Mouse (Mus musculus) retina, embryonic 14.5 days (tissue): ENCODE measurements around the gene H2-Ab1.
A peak's percentile ranks its signal among the peaks of the same experiment; 100 is the strongest.

ENCODE experiments used
- DNase-seq: peaks from one replicate; pipeline ENCODE4 v3.0.0-alpha.2; 2015; ENCODE audit warnings: low spot score

The H2-Ab1 gene

DNA sequence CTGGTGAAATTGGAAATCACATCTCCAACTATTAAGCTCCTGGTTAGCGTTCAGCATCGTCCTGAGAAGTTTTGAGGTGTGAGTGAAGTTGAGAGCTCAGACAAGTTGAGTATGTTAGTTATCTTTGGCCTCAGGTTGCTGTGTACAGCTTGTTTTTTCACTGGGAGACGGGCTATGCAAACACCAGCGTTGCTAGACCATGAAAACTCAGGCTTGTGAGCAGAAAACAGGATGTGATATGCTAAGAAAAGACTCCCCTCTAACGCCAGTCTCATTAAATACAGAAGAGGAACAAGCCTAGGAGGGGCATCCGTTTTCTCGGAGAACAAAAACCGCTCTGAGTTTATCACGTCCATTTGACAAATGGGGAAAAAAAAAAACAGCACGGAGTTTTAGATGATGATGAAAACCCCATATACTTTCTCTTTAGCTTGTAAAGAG is 17.9 kb upstream of the H2-Ab1 start:
- no peak for DNase-seq

DNA sequence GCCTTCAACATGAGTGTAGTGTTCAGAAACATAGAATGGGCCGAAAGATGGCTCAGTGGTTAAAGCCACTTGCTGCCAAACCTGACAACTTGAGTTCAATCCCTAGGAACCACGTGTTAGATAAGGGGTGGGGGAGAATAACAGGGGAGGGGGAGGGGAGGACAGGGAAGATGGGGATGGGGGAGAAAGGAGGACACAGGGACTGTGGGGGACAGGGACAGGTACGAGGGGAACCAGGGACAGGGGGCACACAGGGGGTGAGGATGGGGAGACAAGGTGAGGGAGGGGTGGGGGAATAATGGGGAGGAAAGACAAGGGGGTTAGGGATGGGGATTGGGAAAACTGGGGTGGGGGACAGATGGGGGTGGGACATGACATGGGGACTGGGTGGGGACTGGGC is 17.1 kb upstream of the H2-Ab1 start:
- DNase-seq = no peak

GRCm38 (mm10) chr17:34240916-34241315 is 16.6 kb upstream of the H2-Ab1 start:
- no peak for DNase-seq

GRCm38 (mm10) chr17:34244656-34245055 is 12.8 kb upstream of the H2-Ab1 start:
- no peak for DNase-seq

DNA sequence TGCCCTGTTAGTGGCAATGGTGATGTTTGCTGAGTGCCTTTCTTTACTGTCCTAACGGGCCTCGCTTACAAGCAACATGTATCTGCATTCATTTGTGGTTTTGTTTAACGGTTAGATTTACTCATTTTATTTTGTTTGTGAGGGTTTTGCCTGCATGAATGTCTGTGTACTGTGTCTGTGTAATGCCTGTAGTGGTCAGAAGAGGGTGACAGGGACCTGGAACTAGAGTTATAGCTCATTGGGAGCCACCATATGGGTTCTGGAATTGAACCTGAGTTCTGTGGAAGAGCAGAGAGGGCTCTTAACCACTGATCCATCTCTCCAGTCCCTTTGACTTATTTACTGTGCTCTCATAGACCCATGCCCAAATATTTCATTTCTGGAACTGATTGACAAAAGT is 10.4 kb upstream of the H2-Ab1 start:
- DNase-seq = peak; percentile 12

GRCm38 (mm10) chr17:34248764-34249163 is 8.7 kb upstream of the H2-Ab1 start:
- DNase-seq = no peak

GRCm38 (mm10) chr17:34249361-34249760 is 8.1 kb upstream of the H2-Ab1 start:
- no peak for DNase-seq

DNA sequence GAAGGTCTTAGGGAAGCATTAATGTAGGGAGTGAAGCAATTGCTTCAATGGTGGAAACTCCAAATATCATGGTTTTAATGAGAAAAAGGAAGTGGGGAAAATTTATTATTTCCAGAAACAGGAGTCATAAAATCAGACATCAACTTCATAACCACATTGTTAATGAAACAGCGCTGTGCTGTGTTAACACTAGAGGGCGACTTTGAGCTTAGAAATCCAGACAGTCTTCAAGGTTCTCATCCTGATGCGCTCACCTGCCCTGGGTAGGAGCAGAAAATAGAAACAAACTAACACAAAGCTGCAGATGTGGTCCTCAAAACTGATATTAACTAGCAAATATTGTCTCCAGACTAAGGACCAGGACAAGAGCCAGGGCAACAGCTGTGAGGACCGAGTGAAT is 7.6 kb upstream of the H2-Ab1 start:
- DNase-seq = peak; percentile 84

GRCm38 (mm10) chr17:34251666-34252065 is 5.8 kb upstream of the H2-Ab1 start:
- DNase-seq = peak; percentile 25

- no peak for DNase-seq
Observed at GRCm38 (mm10) chr17:34256501-34256900, 988 bp upstream of the H2-Ab1 start.

- no peak for DNase-seq
Observed at GRCm38 (mm10) chr17:34260551-34260950, 3.1 kb downstream of the H2-Ab1 start.

DNA sequence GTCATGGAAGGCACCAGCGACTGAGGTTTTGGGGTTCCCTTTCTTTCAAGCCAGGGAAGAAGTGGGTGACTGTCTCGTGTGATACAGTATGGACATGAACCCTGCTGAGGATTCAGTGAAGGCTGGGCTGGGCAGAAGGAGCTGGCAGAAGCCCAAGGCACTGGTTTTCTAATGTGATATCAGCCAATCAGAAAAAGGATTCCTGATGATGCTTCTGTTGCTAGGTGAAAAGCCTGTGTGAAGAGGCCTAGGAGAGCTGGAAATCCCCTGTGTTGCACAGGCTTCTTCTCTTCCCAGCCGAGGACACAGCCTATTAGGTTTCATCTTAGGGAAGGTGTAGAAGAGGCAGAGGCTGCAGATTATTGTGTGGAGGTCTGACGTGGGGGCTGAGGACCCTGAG is 4.0 kb downstream of the H2-Ab1 start:
- DNase-seq = peak; percentile 87

DNA sequence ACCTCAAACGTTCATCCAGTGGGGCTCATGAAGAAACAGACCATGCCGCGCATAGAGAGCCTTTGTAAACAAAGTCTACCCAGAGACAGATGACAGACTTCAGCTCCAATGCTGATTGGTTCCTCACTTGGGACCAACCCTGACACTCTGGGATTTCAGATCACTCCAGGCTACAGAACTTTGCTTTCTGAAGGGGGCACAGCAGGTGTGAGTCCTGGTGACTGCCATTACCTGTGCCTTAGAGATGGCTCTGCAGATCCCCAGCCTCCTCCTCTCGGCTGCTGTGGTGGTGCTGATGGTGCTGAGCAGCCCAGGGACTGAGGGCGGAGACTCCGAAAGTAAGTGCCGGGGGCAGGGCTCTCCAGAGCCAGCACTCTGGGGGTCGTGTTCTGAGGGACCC is 5.6 kb downstream of the H2-Ab1 start:
- DNase-seq = peak; percentile 91

- peak; percentile 68 for DNase-seq
Observed at GRCm38 (mm10) chr17:34263811-34264371, 6.4 kb downstream of the H2-Ab1 start.

DNA sequence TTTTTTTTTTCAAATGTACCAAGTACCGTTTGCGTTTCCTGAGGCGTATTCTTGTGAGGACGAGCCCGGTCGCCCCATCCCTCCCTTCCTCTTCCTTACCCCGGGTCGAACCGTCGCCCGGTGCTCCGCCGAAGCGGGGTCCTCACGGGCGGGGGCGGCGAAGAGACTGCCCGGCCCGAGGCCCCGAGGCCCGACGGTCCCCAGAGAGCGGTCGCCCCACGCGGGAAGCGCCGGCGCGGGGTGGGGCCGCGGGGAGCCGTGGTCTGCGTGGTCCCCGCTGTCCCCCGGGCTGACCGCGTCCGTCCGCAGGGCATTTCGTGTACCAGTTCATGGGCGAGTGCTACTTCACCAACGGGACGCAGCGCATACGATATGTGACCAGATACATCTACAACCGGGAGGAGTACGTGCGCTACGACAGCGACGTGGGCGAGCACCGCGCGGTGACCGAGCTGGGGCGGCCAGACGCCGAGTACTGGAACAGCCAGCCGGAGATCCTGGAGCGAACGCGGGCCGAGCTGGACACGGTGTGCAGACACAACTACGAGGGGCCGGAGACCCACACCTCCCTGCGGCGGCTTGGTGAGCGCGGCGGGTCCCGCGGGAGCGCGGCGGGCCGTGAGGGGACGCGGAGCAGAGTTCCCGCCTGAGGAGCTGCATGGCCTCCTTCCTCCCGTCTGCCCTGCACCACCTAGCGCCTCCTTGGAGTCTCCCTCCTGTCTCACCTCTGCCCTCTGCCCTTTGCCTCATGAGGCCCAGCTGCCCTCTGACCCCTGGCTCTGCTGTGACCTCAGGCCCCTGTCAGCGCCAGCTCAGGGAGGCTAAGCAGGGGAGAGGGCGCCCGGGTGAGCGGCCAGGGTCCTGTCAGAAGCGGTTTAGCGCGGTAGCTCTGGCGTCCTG is 7.2 kb downstream of the H2-Ab1 start:
- DNase-seq = peak; percentile 58

GRCm38 (mm10) chr17:34268262-34268661 is 10.8 kb downstream of the H2-Ab1 start:
- no peak for DNase-seq

GRCm38 (mm10) chr17:34268748-34269147 is 11.3 kb downstream of the H2-Ab1 start:
- no peak for DNase-seq

DNA sequence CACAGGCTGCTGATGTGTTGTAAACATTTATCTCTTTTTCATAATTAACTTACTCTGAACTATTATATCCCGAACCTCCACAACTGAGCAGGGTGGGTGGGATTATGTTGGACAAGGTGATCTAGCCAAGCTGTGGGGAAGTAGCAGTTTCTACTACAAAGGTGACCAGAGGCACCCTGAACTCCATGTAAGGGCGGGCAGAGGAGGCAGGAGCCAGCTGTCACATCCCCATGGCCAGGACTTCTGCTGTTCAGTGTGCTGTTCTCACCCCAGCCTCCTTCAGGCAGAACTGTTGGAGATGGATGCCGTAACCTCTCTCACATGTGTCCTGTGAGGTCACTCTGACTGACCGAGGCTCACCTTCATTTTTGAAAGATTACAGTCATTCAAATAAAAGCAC is 12.3 kb downstream of the H2-Ab1 start:
- no peak for DNase-seq

DNA sequence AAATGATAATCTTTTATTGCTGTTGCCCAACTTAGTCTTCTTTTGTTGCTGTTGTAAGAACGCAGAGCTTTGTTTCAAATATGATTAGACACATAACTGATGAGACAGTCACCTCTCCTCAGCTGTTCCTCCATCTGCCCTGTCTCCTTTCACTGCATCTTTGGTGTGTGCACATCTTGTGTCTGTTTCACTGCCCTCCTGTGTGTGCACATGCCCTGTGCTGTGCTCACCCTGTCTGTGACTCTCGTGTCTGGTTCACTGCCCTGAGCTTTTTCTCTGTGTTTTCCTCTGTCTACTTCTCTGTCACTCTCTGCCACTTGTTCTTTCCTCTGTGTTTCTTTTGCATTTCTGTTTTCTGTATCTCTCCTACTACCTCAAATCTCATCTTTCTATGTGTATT is 12.7 kb downstream of the H2-Ab1 start:
- DNase-seq = no peak

GRCm38 (mm10) chr17:34270940-34271339 is 13.5 kb downstream of the H2-Ab1 start:
- DNase-seq = no peak

GRCm38 (mm10) chr17:34272102-34272501 is 14.6 kb downstream of the H2-Ab1 start:
- DNase-seq = no peak

DNA sequence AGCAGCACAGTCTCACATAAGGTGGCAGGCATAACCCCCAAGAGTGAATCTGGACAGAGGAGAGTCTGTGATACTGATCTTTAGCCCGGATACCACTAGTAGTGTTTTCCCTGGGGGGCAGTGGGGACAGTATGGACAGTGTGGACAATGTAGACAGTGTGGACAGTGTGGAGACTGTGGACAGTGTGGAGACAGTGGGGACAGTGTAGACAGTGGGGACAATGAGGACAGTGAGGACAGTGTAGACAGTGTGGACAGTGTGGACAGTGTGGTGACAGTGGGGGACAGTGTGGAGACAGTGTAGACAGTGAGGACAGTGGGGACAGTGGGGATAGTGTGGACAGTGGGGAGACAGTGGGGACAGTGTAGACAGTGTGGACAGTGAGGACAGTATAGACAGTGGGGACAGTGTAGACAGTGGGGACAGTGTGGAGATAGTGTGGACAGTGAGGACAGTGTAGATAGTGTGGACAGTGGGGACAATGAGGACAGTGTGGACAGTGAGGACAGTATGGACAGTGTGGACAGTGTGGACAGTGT is 23.1 kb downstream of the H2-Ab1 start:
- DNase-seq = no peak

- no peak for DNase-seq
Observed at GRCm38 (mm10) chr17:34281836-34282235, 24.3 kb downstream of the H2-Ab1 start.
